Mouse (Mus musculus) adipocyte (in vitro differentiated cells): ENCODE results near the gene Ncapd2.
"Not testable (repeated sequence)": the region's sequence is repeated elsewhere in the genome, so short reads cannot be mapped to it uniquely, and the experiment has no call there.

Experiments used
- DNase-seq: peaks from one replicate; pipeline ENCODE4 v3.0.0-alpha.2; 2016; ENCODE audit warnings: low spot score

Ncapd2 gene

GRCm38 (mm10) chr6:125165328-125165891 lies 26.1 kb downstream of the Ncapd2 start:
- peak; percentile 99 for DNase-seq

- DNase-seq, result peak; percentile 59
Measured at GRCm38 (mm10) chr6:125164672-125165327, 26.7 kb downstream of the Ncapd2 start.

GRCm38 (mm10) chr6:125163801-125164657 lies 27.5 kb downstream of the Ncapd2 start:
- peak; percentile 77 for DNase-seq

- not testable (repeated sequence) for DNase-seq
Measured at GRCm38 (mm10) chr6:125162615-125163305, 28.7 kb downstream of the Ncapd2 start.

GRCm38 (mm10) chr6:125161971-125162370 lies 29.5 kb downstream of the Ncapd2 start:
- DNase-seq, result peak; percentile 86

- DNase-seq, result peak; percentile 88
Measured at GRCm38 (mm10) chr6:125160854-125161760, 30.4 kb downstream of the Ncapd2 start.

- no peak for DNase-seq
Measured at GRCm38 (mm10) chr6:125160558-125160853, 31.0 kb downstream of the Ncapd2 start.

GRCm38 (mm10) chr6:125159773-125160557 lies 31.5 kb downstream of the Ncapd2 start:
- DNase-seq, result no peak

GRCm38 (mm10) chr6:125158944-125159492 lies 32.5 kb downstream of the Ncapd2 start:
- no peak for DNase-seq

- peak; percentile 40 for DNase-seq
Measured at GRCm38 (mm10) chr6:125156903-125157614, 34.4 kb downstream of the Ncapd2 start.

- DNase-seq, result no peak
Measured at GRCm38 (mm10) chr6:125156491-125156890, 35.0 kb downstream of the Ncapd2 start.

GRCm38 (mm10) chr6:125155262-125155661 lies 36.2 kb downstream of the Ncapd2 start:
- DNase-seq, result no peak

- DNase-seq, result peak; percentile 58
Measured at GRCm38 (mm10) chr6:125154550-125154949, 37.0 kb downstream of the Ncapd2 start.

GRCm38 (mm10) chr6:125153682-125154081 lies 37.8 kb downstream of the Ncapd2 start:
- DNase-seq, result no peak

GRCm38 (mm10) chr6:125153018-125153389 lies 38.5 kb downstream of the Ncapd2 start:
- DNase-seq, result no peak

- no peak for DNase-seq
Measured at GRCm38 (mm10) chr6:125152212-125153017, 39.1 kb downstream of the Ncapd2 start.

GRCm38 (mm10) chr6:125149569-125149950 lies 41.9 kb downstream of the Ncapd2 start:
- DNase-seq, result no peak

GRCm38 (mm10) chr6:125148926-125149568 lies 42.5 kb downstream of the Ncapd2 start:
- DNase-seq, result peak; percentile 51
